Mouse (Mus musculus) adrenal gland, postnatal 25 days (tissue): ENCODE measurements around the gene Nat8f4. TPM values are rescaled to one million over a fixed set of nuclear protein-coding genes. Genes with fewer than 3 reads are reported as not detected.

Experiments
- total RNA-seq: library from RNA; stranded (reverse); gene quantifications from 2 replicates; pipeline ENCODE4 v1.2.3, GENCODE M21; 2021

Nat8f4 gene
- total RNA-seq, 1 experiment from 2014 or later, result 22.7 TPM

Other genes with a start within 250 kb of the Nat8f4 start
- 2.9 and 3.4 TPM in 2 replicates for gene Nat8f7, start 191.7 kb downstream of the Nat8f4 start, total RNA-seq
- 1.7 TPM in 1 of 2 replicates, not detected in the other for gene Nat8f3, start 139.1 kb downstream of the Nat8f4 start, total RNA-seq
- 1.8 and 3.2 TPM in 2 replicates for gene Nat8f6, start 83.9 kb downstream of the Nat8f4 start, total RNA-seq
- 2.6 and 6.1 TPM in 2 replicates for gene Nat8f5, start 83.9 kb downstream of the Nat8f4 start, total RNA-seq
- gene Nat8, start 72.8 kb downstream of the Nat8f4 start, total RNA-seq, result 2.0 and 4.5 TPM in 2 replicates
- gene Nat8f2, start 35.7 kb downstream of the Nat8f4 start, total RNA-seq, result 3.0 and 3.7 TPM in 2 replicates
- gene Tprkb, start 7.0 kb upstream of the Nat8f4 start, total RNA-seq, result 49.3 and 66.9 TPM in 2 replicates
- 47.2 and 69.6 TPM in 2 replicates for gene Nat8f1, start 10.8 kb upstream of the Nat8f4 start, total RNA-seq
- gene Dusp11, start 56.8 kb upstream of the Nat8f4 start, total RNA-seq, result 142 and 170 TPM in 2 replicates
- gene Figla, start 111.3 kb upstream of the Nat8f4 start, total RNA-seq, result not detected in 2 replicates
- gene Add2, start 123.8 kb upstream of the Nat8f4 start, total RNA-seq, result 1.3 and 2.0 TPM in 2 replicates